Mouse (Mus musculus): Measurements from ENCODE around the gene Poll.

The Poll gene

DNA sequence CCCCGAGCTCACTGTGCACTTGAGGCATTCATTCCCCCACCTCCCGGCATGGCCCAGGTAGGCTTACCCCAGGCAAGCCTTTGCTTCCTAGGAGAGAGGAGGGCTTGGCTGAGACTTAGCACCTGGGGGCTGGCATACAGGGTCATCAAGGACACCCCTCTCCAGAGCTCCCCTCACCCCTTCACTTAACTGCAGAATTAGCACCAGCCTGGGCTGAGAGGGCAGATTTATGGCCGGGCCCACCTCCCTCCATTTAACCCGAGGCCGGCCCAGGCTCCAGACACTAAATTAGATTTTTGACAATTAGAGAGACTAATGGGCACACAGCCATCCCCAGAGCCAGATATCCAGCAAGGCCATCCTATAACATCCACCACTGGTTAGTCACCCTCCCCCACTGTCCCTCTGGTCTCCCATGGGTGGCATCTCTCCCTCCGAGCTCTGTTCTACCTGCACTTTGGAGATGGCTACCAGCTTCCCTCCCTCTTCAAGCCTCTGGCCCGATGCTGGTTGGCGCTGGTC lies 25.1 kb downstream of the Poll start:
- no peak for DNase-seq (ENCODE audit: low spot score in 2 of 2)

DNA sequence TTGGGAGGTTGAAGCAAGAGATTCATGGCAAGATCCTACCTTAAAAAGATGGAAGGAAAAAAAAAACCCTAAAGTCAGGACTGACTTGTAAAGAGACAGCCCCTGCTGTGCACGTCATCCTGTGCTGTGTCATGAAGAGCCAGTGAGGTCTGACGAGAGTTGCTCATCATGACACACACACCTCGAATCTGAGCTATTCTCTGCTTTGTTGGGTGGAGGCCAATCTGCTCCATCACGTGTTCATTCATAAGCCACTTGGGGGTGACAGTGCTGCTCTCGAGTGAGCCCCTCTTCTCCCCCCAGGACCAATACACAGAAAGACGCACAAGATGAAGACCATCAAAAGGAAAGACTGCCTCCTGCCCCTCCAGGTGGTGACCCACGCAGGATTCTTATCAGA lies 26.7 kb downstream of the Poll start:
- no peak for DNase-seq (ENCODE audit: low spot score in 2 of 2)

DNA sequence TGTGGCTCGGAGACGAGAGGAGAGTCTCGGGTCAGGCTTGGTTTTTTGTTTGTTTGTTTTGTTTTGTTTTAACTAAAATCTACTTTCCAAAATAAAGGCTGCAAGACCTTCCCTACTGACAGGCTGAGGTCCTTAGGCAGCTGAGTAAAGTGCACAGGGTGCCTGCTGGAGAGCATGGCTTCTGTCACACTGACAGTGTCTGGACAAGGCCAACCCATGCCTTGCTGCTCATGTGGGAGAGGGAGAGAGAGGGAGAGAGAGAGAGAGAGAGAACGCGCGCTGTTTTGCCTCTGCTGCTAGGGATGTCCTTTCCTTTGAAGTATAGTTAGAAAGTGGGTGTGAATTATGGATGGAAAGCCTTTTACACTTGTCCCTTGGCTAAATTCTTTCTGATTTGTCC lies 28.8 kb downstream of the Poll start:
- no peak for DNase-seq (ENCODE audit: low spot score in 2 of 2)

DNA sequence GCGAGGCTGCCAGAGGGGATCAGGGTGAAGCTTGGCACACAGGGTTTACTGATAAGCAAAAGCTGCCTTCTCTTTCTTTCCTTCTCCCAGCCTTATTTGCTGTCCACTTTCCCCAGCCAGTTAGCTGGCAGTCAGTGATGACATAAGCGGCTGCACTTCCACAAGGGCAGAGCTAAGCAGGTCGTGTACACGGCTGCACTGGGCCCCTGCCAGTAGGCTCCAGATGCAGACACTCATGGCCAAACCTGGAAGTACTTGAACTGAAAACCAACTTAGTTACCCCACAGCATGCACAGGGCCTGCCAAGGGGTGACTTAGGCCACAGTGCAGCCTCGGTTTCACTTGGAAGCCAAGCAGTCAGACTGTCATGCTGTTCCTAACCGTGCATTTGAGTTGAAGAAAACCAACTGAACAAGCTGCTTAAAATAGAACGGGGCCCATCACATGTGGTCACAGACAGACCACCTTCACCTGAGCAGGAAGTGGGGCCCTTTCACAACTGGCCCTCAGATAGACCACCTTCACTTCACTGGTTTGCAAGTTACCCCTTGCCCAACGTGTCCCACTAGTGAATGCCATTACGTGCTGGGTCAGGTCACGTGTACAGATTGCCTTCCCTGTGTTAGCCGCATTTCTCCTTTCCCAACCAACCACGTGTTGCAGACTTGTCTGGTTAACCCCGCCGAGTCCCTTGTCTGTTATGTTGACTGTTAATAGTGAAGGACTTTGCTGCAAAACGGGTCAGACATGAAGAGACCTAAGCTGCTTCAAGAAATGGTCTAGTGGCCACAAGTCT lies 29.9 kb downstream of the Poll start:
- DNase-seq (ENCODE audit: low spot score in 2 of 2), result no peak

- DNase-seq (ENCODE audit: low spot score in 2 of 2), result no peak
These were observed 31.0 kb downstream of the Poll start for GRCm38 (mm10) chr19:45529294-45529693.

DNA sequence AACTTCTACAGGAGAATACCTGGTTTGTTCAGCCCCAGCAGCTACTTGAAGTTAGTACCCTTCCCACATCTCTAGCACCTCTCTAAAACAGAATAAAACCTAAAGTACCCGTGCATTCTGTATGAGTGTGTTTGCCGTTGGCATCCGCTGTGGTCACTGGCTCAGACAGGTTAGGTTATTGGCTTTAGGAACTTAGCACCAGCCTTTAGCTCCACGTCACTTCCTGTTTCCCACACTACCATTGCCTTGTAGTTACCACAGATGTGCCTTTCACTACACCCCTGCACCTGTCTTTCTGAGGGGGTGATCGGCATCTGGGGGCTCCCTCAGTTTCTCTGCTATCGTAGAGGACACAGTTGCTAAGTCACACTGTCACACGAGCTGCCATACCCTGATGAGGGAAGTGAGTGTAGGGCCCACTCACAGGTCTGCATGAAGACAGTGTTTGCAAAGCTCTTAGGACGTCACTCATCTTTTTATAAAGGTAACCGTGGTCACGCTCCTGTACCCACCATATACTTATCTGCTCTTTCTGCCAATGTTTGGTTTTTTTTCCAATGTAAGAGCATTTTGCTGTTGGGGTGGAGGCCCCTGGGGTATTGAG lies 32.3 kb downstream of the Poll start:
- no peak for DNase-seq (ENCODE audit: low spot score in 2 of 2)

- DNase-seq (ENCODE audit: low spot score in 2 of 2), result no peak
These were observed 32.9 kb downstream of the Poll start for GRCm38 (mm10) chr19:45527382-45527781.

GRCm38 (mm10) chr19:45516264-45516663 lies 44.1 kb downstream of the Poll start:
- DNase-seq (ENCODE audit: low spot score in 2 of 2), result no peak

DNA sequence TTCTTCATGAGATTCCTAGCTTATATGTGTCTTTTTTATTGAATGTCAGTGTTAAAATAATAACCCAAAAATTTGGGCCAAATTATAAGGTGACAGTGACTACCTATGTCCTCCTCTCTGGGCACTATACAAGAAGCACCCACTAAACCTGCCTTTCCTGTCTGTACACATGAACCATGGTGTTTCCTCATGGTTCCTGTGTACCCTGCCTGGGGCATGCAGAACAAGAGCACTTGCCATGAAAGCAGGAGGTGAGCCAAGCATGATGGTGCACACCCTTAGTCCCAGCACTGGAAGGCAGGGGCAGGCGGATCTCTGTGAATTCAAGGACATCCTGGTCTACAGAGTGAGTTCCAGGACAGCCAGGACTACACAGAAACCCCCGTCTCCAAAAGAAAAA lies 45.0 kb downstream of the Poll start:
- DNase-seq (ENCODE audit: low spot score in 2 of 2), result no peak

- no peak for DNase-seq (ENCODE audit: low spot score in 2 of 2)
These were observed 48.9 kb downstream of the Poll start for GRCm38 (mm10) chr19:45511406-45511805.

- no peak for DNase-seq (ENCODE audit: low spot score in 2 of 2)
These were observed 49.7 kb downstream of the Poll start for GRCm38 (mm10) chr19:45510680-45511079.

- DNase-seq (ENCODE audit: low spot score in 2 of 2), result no peak
These were observed 52.8 kb downstream of the Poll start for GRCm38 (mm10) chr19:45507531-45507930.

DNA sequence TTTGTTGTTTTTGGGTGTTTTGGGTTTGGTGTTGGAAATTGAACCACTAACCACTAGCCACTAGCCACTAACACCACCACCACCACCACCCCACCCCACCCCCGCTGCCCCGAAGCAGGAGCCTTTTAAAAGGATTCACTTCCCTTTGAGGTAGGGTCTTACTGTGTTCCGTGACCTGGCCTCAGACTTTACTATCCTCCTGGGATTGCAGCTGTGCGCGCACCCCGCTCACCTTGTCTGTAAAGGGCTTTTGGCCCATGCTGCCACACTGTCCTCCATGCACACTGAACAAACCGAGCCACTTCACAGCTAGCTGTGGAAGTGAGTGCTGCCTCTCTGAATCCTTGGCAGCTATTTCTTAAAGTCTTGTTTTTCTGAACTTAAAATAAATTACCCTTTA lies 54.9 kb downstream of the Poll start:
- no peak for DNase-seq (ENCODE audit: low spot score in 2 of 2)

Data from urinary bladder, postnatal 4 days (tissue).